Mouse (Mus musculus): ENCODE results near the gene Tmem199.
A peak's percentile ranks its signal among the peaks of the same experiment; 100 is the strongest.

GRCm38 (mm10) chr11:78560447-78560846, 48.5 kb upstream of the Tmem199 start:
- TF ChIP-seq CTCF (IDR thresholded peaks at IDR 0.05) (peak; percentile 93), EP300 (IDR thresholded peaks at IDR 0.05) (no peak)

All from lung, postnatal 0 days (tissue).